Comparison of ENCODE assay signal across 26 mouse cellular contexts in the genomic region with DNA sequence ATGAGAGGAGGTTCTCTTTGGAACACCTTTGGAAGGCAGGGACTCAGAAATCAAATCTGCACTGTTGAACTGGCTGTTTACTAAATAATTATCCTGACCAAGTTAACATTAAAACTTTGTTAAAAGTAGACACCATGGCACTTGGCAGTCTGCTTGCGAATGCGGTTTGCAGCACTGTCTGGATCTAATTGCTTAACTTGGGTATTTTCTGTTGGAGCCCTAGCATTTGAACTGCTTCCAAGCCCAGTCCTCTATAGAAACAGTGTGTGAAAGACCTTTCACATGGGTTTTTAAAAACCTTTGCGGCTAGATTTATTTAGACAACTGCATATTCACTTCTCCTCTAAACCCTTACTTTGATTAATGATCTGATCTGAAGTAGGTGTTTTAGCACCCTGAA. TPM values are rescaled to one million over a fixed set of nuclear protein-coding genes. Genes with fewer than 3 reads are reported as not detected.
"Had no signal": no experiment of that assay in that cellular context is flagged by ENCODE, and none has a peak within 500 bp of the region (broad histone marks: within the 10 kb centered on the region; RNA-seq: fewer than 3 reads in every experiment).

No protein-coding gene starts in this region.

- H3K9ac ChIP-seq: kidney, embryonic 15.5 days; limb, embryonic 13.5 days; liver, embryonic 13.5 days; lung, embryonic 14.5 days; midbrain, embryonic 12.5 days; neural tube, embryonic 12.5 days; neural tube, embryonic 15.5 days had no signal

- DNase-seq: kidney, adult 8-10 months; kidney, postnatal 10 days; kidney, postnatal 36 days; layer of hippocampus, postnatal 36 days; left cerebral cortex, postnatal 4 days; liver, embryonic 13.5 days; lung, embryonic 14.5 days; right cerebral cortex, adult 18-20 months; right cerebral cortex, postnatal 14 days; right cerebral cortex, postnatal 4 days; thymus, adult 2 months; thymus, postnatal 14 days; thymus, postnatal 4 days had no signal

- H3K27me3 ChIP-seq: liver, embryonic 13.5 days; neural tube, embryonic 12.5 days had no signal

- ATAC-seq: lung, postnatal 0 days; midbrain, embryonic 16.5 days had no signal

- H3K36me3 ChIP-seq: kidney, embryonic 15.5 days; limb, embryonic 13.5 days; liver, embryonic 13.5 days; midbrain, embryonic 12.5 days; neural tube, embryonic 12.5 days; neural tube, embryonic 15.5 days had no signal

- H3K4me2 ChIP-seq: kidney, embryonic 15.5 days; limb, embryonic 13.5 days; liver, embryonic 13.5 days; lung, embryonic 14.5 days; midbrain, embryonic 12.5 days; neural tube, embryonic 12.5 days; neural tube, embryonic 15.5 days had no signal

- H3K27ac ChIP-seq: kidney, embryonic 15.5 days; limb, embryonic 13.5 days; liver, embryonic 13.5 days; macrophage; midbrain, embryonic 12.5 days; neural tube, embryonic 12.5 days; neural tube, embryonic 15.5 days; stomach, postnatal 0 days had no signal

- H3K4me3 ChIP-seq: kidney, embryonic 15.5 days; limb, embryonic 13.5 days; liver, embryonic 13.5 days; midbrain, embryonic 12.5 days; neural tube, embryonic 12.5 days; neural tube, embryonic 15.5 days had no signal

- H3K4me1 ChIP-seq: liver, embryonic 13.5 days had no signal

- H3K9me3 ChIP-seq: kidney, embryonic 15.5 days; limb, embryonic 13.5 days; liver, embryonic 13.5 days; midbrain, embryonic 12.5 days; neural tube, embryonic 12.5 days; neural tube, embryonic 15.5 days had no signal

RNA-seq across cellular contexts. Expression of a gene that starts 26.5 kb away (rescaled TPM):
- total RNA-seq: liver, adult 2 months; megakaryocyte, adult 5-6 weeks had no signal
- polyA plus RNA-seq: liver, adult 2 months; liver, embryonic 13.5 days; liver, embryonic 16.5 days; lung, embryonic 14.5 days; lung, postnatal 0 days; macrophage; stomach, embryonic 14.5 days; stomach, postnatal 0 days; thymus, adult 2 months had no signal

RNA-seq across cellular contexts. Expression of a gene that starts 41.0 kb away (rescaled TPM):
- total RNA-seq: liver, adult 2 months; megakaryocyte, adult 5-6 weeks had no signal
- polyA plus RNA-seq: liver, adult 2 months; liver, embryonic 16.5 days; lung, embryonic 14.5 days; lung, postnatal 0 days; macrophage; stomach, embryonic 14.5 days; stomach, postnatal 0 days; thymus, adult 2 months had no signal

RNA-seq across cellular contexts. Expression of a gene that starts 50.8 kb away (rescaled TPM):
- total RNA-seq: liver, adult 2 months; megakaryocyte, adult 5-6 weeks had no signal
- polyA plus RNA-seq: kidney, embryonic 15.5 days; liver, adult 2 months; liver, embryonic 13.5 days; liver, embryonic 16.5 days; lung, embryonic 14.5 days; macrophage; stomach, embryonic 14.5 days; stomach, postnatal 0 days; thymus, adult 2 months had no signal
